Mouse (Mus musculus) MEL (cell line): Measurements from ENCODE around the gene Tnnt1. TPM values are rescaled to one million over a fixed set of nuclear protein-coding genes. Genes with fewer than 3 reads are reported as not detected.

ENCODE experiments used
- DNase-seq: peaks from one replicate; pipeline ENCODE4 v3.0.0; 2011; ENCODE audit warnings: low read depth, low spot score
- H3K27ac ChIP-seq: 2 replicates; pipeline ENCODE4 v1.5.1; 2012; ENCODE audit warnings: low read depth, mild to moderate bottlenecking, control low read depth, low read length, moderate library complexity; ENCODE audit not compliant: control insufficient read depth
- H3K27me3 ChIP-seq, 2 experiments: fragments of 150-350 bp in 1 of 2; sonication (generic) in 1 of 2; 2 replicates each; pipeline ENCODE4 v1.6.1; 2012; ENCODE audit warnings: low read length in 2 of 2, mild to moderate bottlenecking in 2 of 2, improper control_type of control experiment in 1 of 2, moderate library complexity in 1 of 2; ENCODE audit not compliant: insufficient read depth in 2 of 2, control insufficient read depth in 1 of 2
- H3K36me3 ChIP-seq, 2 experiments: 2 replicates each; pipeline ENCODE4 v1.6.1; 2012 to 2014; ENCODE audit warnings: low read length in 2 of 2, improper control_type of control experiment in 1 of 2, inconsistent platforms in 1 of 2, mild to moderate bottlenecking in 1 of 2; ENCODE audit not compliant: insufficient read depth in 2 of 2, control insufficient read depth in 1 of 2
- H3K4me1 ChIP-seq, 2 experiments: fragments of 150-350 bp in 1 of 2; sonication (generic) in 1 of 2; 2 replicates each; pipeline ENCODE4 v1.6.1; 2012; ENCODE audit warnings: low read length in 2 of 2, improper control_type of control experiment in 1 of 2, mild to moderate bottlenecking in 1 of 2; ENCODE audit not compliant: insufficient read depth in 2 of 2, control insufficient read depth in 1 of 2
- H3K4me3 ChIP-seq, 2 experiments: fragments of 150-350 bp in 1 of 2; sonication (generic) in 1 of 2; 2 replicates each; pipeline ENCODE4 v1.5.1; 2012; ENCODE audit warnings: low read depth in 2 of 2, low read length in 2 of 2, mild to moderate bottlenecking in 2 of 2, moderate library complexity in 2 of 2, control low read depth in 1 of 2, improper control_type of control experiment in 1 of 2; ENCODE audit not compliant: control insufficient read depth in 1 of 2, insufficient read depth in 1 of 2
- H3K79me2 ChIP-seq: 2 replicates; pipeline ENCODE4 v1.6.1; 2012; ENCODE audit warnings: mild to moderate bottlenecking, low read length, moderate library complexity; ENCODE audit not compliant: control insufficient read depth, poor library complexity, insufficient read depth
- H3K9ac ChIP-seq: 2 replicates; pipeline ENCODE4 v1.6.1; 2012; ENCODE audit warnings: low read depth, mild to moderate bottlenecking, control low read depth, low read length, moderate library complexity; ENCODE audit not compliant: control insufficient read depth, poor library complexity, severe bottlenecking
- H3K9me3 ChIP-seq: fragments of 150-350 bp; sonication (generic); replicated peaks from 2 replicates; pipeline ENCODE4 v1.6.1; 2012; ENCODE audit warnings: mild to moderate bottlenecking, low read length, improper control_type of control experiment, moderate library complexity; ENCODE audit not compliant: insufficient read depth
- CHD1 ChIP-seq: IDR thresholded peaks from 2 replicates; pipeline ENCODE4 v1.6.1; 2012; ENCODE audit warnings: low read depth, mild to moderate bottlenecking, inconsistent platforms, low read length, improper control_type of control experiment
- CHD2 ChIP-seq: IDR thresholded peaks from 2 replicates; pipeline ENCODE4 v1.6.1; 2011; ENCODE audit warnings: low read length, improper control_type of control experiment
- E2F4 ChIP-seq: IDR thresholded peaks from 2 replicates; pipeline ENCODE4 v1.6.1; 2011; ENCODE audit warnings: low read depth, low read length, improper control_type of control experiment, borderline replicate concordance
- ELF1 ChIP-seq: IDR thresholded peaks from 2 replicates; pipeline ENCODE4 v1.6.1; 2014; ENCODE audit warnings: low read depth, mild to moderate bottlenecking, inconsistent platforms, low read length, improper control_type of control experiment, moderate library complexity
- EP300 ChIP-seq, 2 experiments: IDR thresholded peaks; 2 replicates each; pipeline ENCODE4 v1.6.1; 2011; ENCODE audit warnings: improper control_type of control experiment in 2 of 2, low read length in 2 of 2, low read depth in 1 of 2, mild to moderate bottlenecking in 1 of 2
- GATA1 ChIP-seq: IDR thresholded peaks from 2 replicates; pipeline ENCODE4 v1.6.1; 2011; ENCODE audit warnings: low read depth, low read length, improper control_type of control experiment
- JUND ChIP-seq: IDR thresholded peaks from 2 replicates; pipeline ENCODE4 v1.6.1; 2011; ENCODE audit warnings: low read depth, mild to moderate bottlenecking, improper control_type of control experiment, low read length
- MAX ChIP-seq: IDR thresholded peaks from 2 replicates; pipeline ENCODE4 v1.6.1; 2011; ENCODE audit warnings: low read length, improper control_type of control experiment
- MAZ ChIP-seq: IDR thresholded peaks from 2 replicates; pipeline ENCODE4 v1.6.1; 2012; ENCODE audit warnings: low read depth, mild to moderate bottlenecking, inconsistent platforms, low read length, improper control_type of control experiment
- NELFE ChIP-seq: IDR thresholded peaks from 2 replicates; pipeline ENCODE4 v1.6.1; 2011; ENCODE audit warnings: low read depth, low read length, improper control_type of control experiment
- NRF1 ChIP-seq: IDR thresholded peaks from 2 replicates; pipeline ENCODE4 v1.6.1; 2014; ENCODE audit warnings: low read depth, mild to moderate bottlenecking, inconsistent platforms, low read length, improper control_type of control experiment, moderate library complexity; ENCODE audit not compliant: poor library complexity, insufficient read depth, severe bottlenecking
- POLR2A ChIP-seq, 2 experiments: IDR thresholded peaks; 2 replicates each; pipeline ENCODE4 v1.6.1; 2011 to 2012; ENCODE audit warnings: low read length in 2 of 2, mild to moderate bottlenecking in 2 of 2, control low read depth in 1 of 2, improper control_type of control experiment in 1 of 2, low read depth in 1 of 2, moderate library complexity in 1 of 2; ENCODE audit not compliant: control insufficient read depth in 1 of 2, insufficient read depth in 1 of 2, poor library complexity in 1 of 2
- POLR2AphosphoS5 ChIP-seq: IDR thresholded peaks from 2 replicates; pipeline ENCODE4 v1.6.1; 2012; ENCODE audit warnings: low read depth, borderline replicate concordance, mild to moderate bottlenecking, inconsistent platforms, low read length, moderate library complexity, mixed read lengths
- SIN3A ChIP-seq: IDR thresholded peaks from 2 replicates; pipeline ENCODE4 v1.6.1; 2012; ENCODE audit warnings: low read length, improper control_type of control experiment, inconsistent platforms
- TAL1 ChIP-seq: IDR thresholded peaks from 2 replicates; pipeline ENCODE4 v1.6.1; 2012; ENCODE audit warnings: mild to moderate bottlenecking, inconsistent platforms, low read length, moderate library complexity, mixed read lengths
- TCF12 ChIP-seq: IDR thresholded peaks from 2 replicates; pipeline ENCODE4 v1.6.1; 2014; ENCODE audit warnings: low read depth, mild to moderate bottlenecking, inconsistent platforms, low read length, improper control_type of control experiment, moderate library complexity
- ZC3H11A ChIP-seq: IDR thresholded peaks from 2 replicates; pipeline ENCODE4 v1.6.1; 2012; ENCODE audit warnings: low read depth, mild to moderate bottlenecking, inconsistent platforms, low read length, improper control_type of control experiment
- ZMIZ1 ChIP-seq: IDR thresholded peaks from 2 replicates; pipeline ENCODE4 v1.6.1; 2012; ENCODE audit warnings: low read depth, mild to moderate bottlenecking, inconsistent platforms, low read length, improper control_type of control experiment, moderate library complexity
- polyA plus RNA-seq, 2 experiments: library from polyadenylated mRNA; stranded (reverse) in 1 of 2; unstranded in 1 of 2; fragments of >175 nt in 1 of 2; fragments of >200 nt in 1 of 2; gene quantifications; 2 replicates each; pipeline versions ENCODE4 v1.2.1 to v1.2.4; 2012; ENCODE audit warnings: low replicate concordance in 2 of 2, low read depth in 1 of 2; ENCODE audit not compliant: insufficient read length in 2 of 2, insufficient read depth in 1 of 2, missing spikeins in 1 of 2
- total RNA-seq: library from RNA; depleted of rRNA; stranded (reverse); fragments of 300-350 nt; gene quantifications from 2 replicates; pipeline ENCODE4 v1.2.3, GENCODE M21; 2012

Tnnt1 gene
- total and polyA plus RNA-seq, 3 experiments, result 5.0 to 16.4 TPM; not detected in 1

DNA sequence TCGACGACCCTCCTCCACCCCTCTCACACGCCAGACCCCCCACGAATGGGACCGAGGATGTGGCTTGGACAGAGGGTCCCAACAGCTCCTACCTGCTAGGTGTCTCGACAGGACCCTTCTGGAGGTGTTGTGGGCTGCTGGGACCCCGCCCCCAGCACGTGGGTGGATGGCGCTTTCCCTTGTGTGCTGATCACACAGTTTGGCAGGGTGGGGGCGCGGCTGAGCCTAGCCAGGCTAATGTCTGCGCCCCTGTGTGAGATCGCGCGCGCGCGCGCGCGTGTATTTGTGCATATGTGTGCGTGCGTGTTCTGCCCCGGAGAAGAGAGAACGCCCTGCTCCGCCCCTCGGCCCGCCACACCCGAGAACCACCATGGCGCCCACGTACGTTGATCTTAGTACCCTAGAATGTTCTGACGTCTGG, 31.0 kb upstream of the Tnnt1 start, which contains the start of gene Syt5:
Gene Syt5 (minus strand): TSS at position 321 of the 421 bp plus-strand sequence.
- Histone ChIP-seq H3K9ac (no peak within 1 kb of the TSS), H3K4me1 (no peaks in the 10 kb centered on the region), H3K27ac (no peak within 1 kb of the TSS), H3K79me2 (no peaks in the 10 kb centered on the region), H3K36me3 (no peaks in the 10 kb centered on the region), H3K27me3 (peaks cover 0 to 5% of the 10 kb centered on the region in 2 experiments; a peak in 2 of 4 replicates), H3K4me3 (no peak within 1 kb of the TSS), H3K9me3 (no peaks in the 10 kb centered on the region)
- no peak for TF ChIP-seq NELFE
- TF ChIP-seq E2F4, result no peak
- TF ChIP-seq NRF1, result no peak
- no peak for TF ChIP-seq CHD1
- TF ChIP-seq ZC3H11A, result no peak
- no peak for TF ChIP-seq POLR2AphosphoS5
- no peak for TF ChIP-seq EP300 (IDR thresholded peaks at IDR 0.05; ENCODE audit: low read depth in 1 of 2, low read length in 2 of 2)
- no peak for TF ChIP-seq ZMIZ1
- no peak for TF ChIP-seq JUND
- TF ChIP-seq MAX, result no peak
- TF ChIP-seq MAZ, result no peak
- TF ChIP-seq GATA1, result no peak
- no peak for DNase-seq

DNA sequence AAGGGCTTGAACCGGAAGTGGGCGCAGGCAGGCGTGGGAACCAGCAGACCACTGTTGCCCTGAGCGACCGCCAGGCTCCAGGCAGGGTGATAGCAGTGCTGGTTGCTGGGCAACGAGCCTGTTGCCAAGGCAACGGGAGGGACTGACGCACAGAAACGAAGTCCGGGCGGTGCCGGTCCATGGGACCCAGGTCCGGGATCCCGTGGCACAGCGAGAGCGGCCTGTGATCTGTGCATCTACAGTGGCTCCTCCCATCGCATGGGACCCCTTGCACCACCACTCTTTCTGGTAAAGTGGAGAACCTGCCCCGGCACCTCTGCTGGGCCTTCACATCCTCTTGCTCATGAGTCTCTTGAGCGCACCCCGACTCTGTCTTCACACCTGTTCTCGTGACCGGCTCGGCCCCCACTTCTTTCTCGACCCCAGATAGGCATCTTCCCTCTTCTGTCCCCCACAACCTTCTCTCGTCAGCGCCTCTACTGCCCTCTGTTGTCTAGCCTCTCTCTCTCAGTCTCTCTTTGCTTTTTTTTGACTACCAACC, 30.5 kb upstream of the Tnnt1 start:
- DNase-seq, result no peak
- no peaks in the 10 kb centered on the region for H3K4me1 ChIP-seq
- TF ChIP-seq TAL1 (no peak), ELF1 (no peak), CHD2 (no peak), POLR2A (IDR thresholded peaks at IDR 0.05; ENCODE audit: control insufficient read depth in 1 of 2, insufficient read depth in 1 of 2, low read depth in 1 of 2, low read length in 2 of 2, poor library complexity in 1 of 2) (no peak), TCF12 (no peak), SIN3A (no peak)
- no peak overlapping the region for H3K27ac ChIP-seq
- no peaks in the 10 kb centered on the region for H3K36me3 ChIP-seq
- H3K4me3 ChIP-seq, result no peak overlapping the region
- H3K9me3 ChIP-seq, result no peaks in the 10 kb centered on the region
- no peaks in the 10 kb centered on the region for H3K79me2 ChIP-seq
- peaks cover 0 to 5% of the 10 kb centered on the region in 2 experiments; a peak in 2 of 4 replicates for H3K27me3 ChIP-seq
- H3K9ac ChIP-seq, result no peak overlapping the region
